Mouse (Mus musculus) testis, adult 2 months (tissue): ENCODE results near the gene Pla2g1b.

Source experiments
- CTCF ChIP-seq: fragments of 200-500 bp; IDR thresholded peaks from 2 replicates; pipeline ENCODE4 v1.5.1; 2012; ENCODE audit warnings: low read depth, mild to moderate bottlenecking, inconsistent platforms, low read length, moderate library complexity; ENCODE audit not compliant: control insufficient read depth, insufficient read depth, insufficient replicate concordance
- POLR2A ChIP-seq: fragments of 200-500 bp; IDR thresholded peaks from 2 replicates; pipeline ENCODE4 v1.6.1; 2012; ENCODE audit warnings: low read depth, mild to moderate bottlenecking, inconsistent platforms, low read length, moderate library complexity; ENCODE audit not compliant: control insufficient read depth

DNA sequence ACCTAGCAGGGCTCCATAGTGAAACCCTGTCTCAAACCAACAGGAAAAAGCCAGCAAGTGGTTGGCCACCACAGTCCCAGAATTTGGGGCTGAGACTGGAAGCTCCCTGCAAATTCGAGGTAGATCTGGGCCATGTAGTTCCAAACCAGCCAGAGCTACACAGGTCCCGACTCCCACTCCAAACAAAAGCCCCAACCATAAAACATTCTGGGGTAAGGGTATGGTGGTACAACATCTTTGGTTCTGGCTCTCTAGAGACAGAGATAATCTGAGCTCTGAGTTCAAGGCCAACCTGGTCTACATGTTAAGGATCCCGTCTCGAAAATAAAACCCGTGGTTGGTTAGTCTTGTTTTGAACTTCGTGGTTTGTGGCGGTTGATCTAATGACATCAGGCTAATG is 10.2 kb upstream of the Pla2g1b start:
- no peak for TF ChIP-seq CTCF
- no peak for TF ChIP-seq POLR2A
